8 mouse cellular contexts compared by ENCODE assay signal in genomic region chr7:140125278-140126021, GRCm38 (mm10). TPM values are rescaled to one million over a fixed set of nuclear protein-coding genes. Genes with fewer than 3 reads are reported as not detected.
DNase-seq lines count a peak whose midpoint lies in the region; ATAC-seq and TF ChIP-seq lines count a peak whose summit lies in the region.

No protein-coding gene starts in this region.

- H3K4me2 ChIP-seq in heart, embryonic 13.5 days: peak overlapping the region; percentile 72
- peak overlapping the region; percentile 95 for H3K4me2 ChIP-seq in liver, embryonic 11.5 days
- H3K4me2 ChIP-seq in myocyte (ENCODE audit: low read depth): peak overlapping the region; percentile 91

- H3ac ChIP-seq in myocyte (ENCODE audit: control insufficient read depth, insufficient read length): peak overlapping the region; percentile 14

- H3K36me3 ChIP-seq in heart, embryonic 13.5 days: peaks cover 14% of the 10 kb centered on the region
- no peaks in the 10 kb centered on the region for H3K36me3 ChIP-seq in liver, embryonic 11.5 days (ENCODE audit: control insufficient read depth, insufficient read depth, low read length)
- no peaks in the 10 kb centered on the region for H3K36me3 ChIP-seq in myocyte (ENCODE audit: control insufficient read depth, insufficient read depth)

- peaks cover 12% of the 10 kb centered on the region; the same call in 1 of the 2 replicates for H3K4me1 ChIP-seq in heart, embryonic 13.5 days
- peaks cover 3% of the 10 kb centered on the region for H3K4me1 ChIP-seq in liver, embryonic 11.5 days (replicated peaks; ENCODE audit: control insufficient read depth, insufficient read depth, low read length)

- peak overlapping the region; percentile 87 for H3K9ac ChIP-seq in heart, embryonic 13.5 days
- peak overlapping the region; percentile 88 for H3K9ac ChIP-seq in liver, embryonic 11.5 days (ENCODE audit: low read depth, low read length)

- 1% methylated on average over 38 of the region's 40 CpGs for WGBS in heart, embryonic 13.5 days
- 2% methylated on average over 39 of the region's 40 CpGs for WGBS in liver, embryonic 11.5 days

- peak; percentile 82 for TF ChIP-seq POLR2A in myocyte (IDR thresholded peaks at IDR 0.05; ENCODE audit: insufficient read length, low read depth)

- H3K27me3 ChIP-seq in heart, embryonic 13.5 days (replicated peaks): no peaks in the 10 kb centered on the region
- no peaks in the 10 kb centered on the region for H3K27me3 ChIP-seq in liver, embryonic 11.5 days (replicated peaks; ENCODE audit: control insufficient read depth, insufficient read depth, low read length)
- no peaks in the 10 kb centered on the region for H3K27me3 ChIP-seq in myocyte (ENCODE audit: control insufficient read depth, insufficient read depth, insufficient read length)

- H3K9me3 ChIP-seq in heart, embryonic 13.5 days: no peaks in the 10 kb centered on the region
- no peaks in the 10 kb centered on the region for H3K9me3 ChIP-seq in liver, embryonic 11.5 days (ENCODE audit: control insufficient read depth, low read length)

- H3K27ac ChIP-seq in heart, embryonic 13.5 days (replicated peaks): no peak overlapping the region
- 0 out of 2 replicates have a peak overlapping the region, but pooled peaks have one; percentile 43 for H3K27ac ChIP-seq in liver, embryonic 11.5 days (ENCODE audit: low read depth, low read length)

- peak; percentile 98 for ATAC-seq in heart, embryonic 13.5 days (ENCODE audit: extremely low read depth, insufficient number of reproducible peaks, low FRiP score, low TSS enrichment)
- peak; percentile 99 for ATAC-seq in liver, embryonic 11.5 days (replicated peaks; ENCODE audit: low FRiP score)

- peak; percentile 93 for DNase-seq in CD4-positive, CD25-positive, alpha-beta regulatory T cell, adult 2 months (ENCODE audit: low read depth, low spot score)
- DNase-seq in c-Kit-negative CD71-positive TER-119-positive erythroid progenitor cells, embryonic 14.5 days (ENCODE audit: low read depth, low spot score): peak; percentile 76
- DNase-seq in fat pad, adult 2 months (ENCODE audit: extremely low read depth, low read depth, low spot score): peak; percentile 37
- peak; percentile 98 for DNase-seq in kidney, postnatal 10 days
- peak; percentile 93 for DNase-seq in liver, embryonic 11.5 days (ENCODE audit: low spot score)
- peak; percentile 93 to 95 for DNase-seq in spleen, postnatal 4 days (ENCODE audit: low spot score in 2 of 2)

- no peaks in the 10 kb centered on the region for H3K79me2 ChIP-seq in myocyte (ENCODE audit: control insufficient read depth, insufficient read depth)

- H3K4me3 ChIP-seq in heart, embryonic 13.5 days: peak overlapping the region; percentile 67
- peak overlapping the region; percentile 86 for H3K4me3 ChIP-seq in liver, embryonic 11.5 days (ENCODE audit: low read depth, low read length)
- peak overlapping the region; percentile 34 for H3K4me3 ChIP-seq in myocyte

TF ChIP-seq in myocyte, 11 proteins besides CTCF, POLR2A, EP300 and RAD21:
- TF ChIP-seq POLR2AphosphoS2 (IDR thresholded peaks at IDR 0.05; ENCODE audit: insufficient read length, low read depth): peak; percentile 59
- TF ChIP-seq TCF3 (IDR thresholded peaks at IDR 0.05; ENCODE audit: insufficient read length, low read depth): no peak

RNA-seq across cellular contexts. Expression of gene Echs1, which starts 9.2 kb away (rescaled TPM):
- polyA plus RNA-seq in heart, embryonic 13.5 days (2015; fragmentation: Nextera tagmentation; extraction: Ambion mirVana): 169 and 182 TPM in 2 replicates
- polyA plus RNA-seq in liver, embryonic 11.5 days (2014; fragmentation: Nextera tagmentation; extraction: Ambion mirVana): 119 and 129 TPM in 2 replicates
- 125 TPM for polyA plus RNA-seq in myocyte (2012; fragmentation: generic; extraction: Trizol)

RNA-seq across cellular contexts. Expression of gene Paox, which starts 9.9 kb away (rescaled TPM):
- polyA plus RNA-seq in heart, embryonic 13.5 days (2015; fragmentation: Nextera tagmentation; extraction: Ambion mirVana): 10.9 and 14.4 TPM in 2 replicates
- 18.2 and 20.7 TPM in 2 replicates for polyA plus RNA-seq in liver, embryonic 11.5 days (2014; fragmentation: Nextera tagmentation; extraction: Ambion mirVana)
- polyA plus RNA-seq in myocyte (2012; fragmentation: generic; extraction: Trizol): 7.0 TPM

RNA-seq across cellular contexts. Expression of gene Mtg1, which starts 11.9 kb away (rescaled TPM):
- polyA plus RNA-seq in heart, embryonic 13.5 days (2015; fragmentation: Nextera tagmentation; extraction: Ambion mirVana): 27.2 and 30.5 TPM in 2 replicates
- polyA plus RNA-seq in liver, embryonic 11.5 days (2014; fragmentation: Nextera tagmentation; extraction: Ambion mirVana): 41.6 and 46.8 TPM in 2 replicates
- polyA plus RNA-seq in myocyte (2012; fragmentation: generic; extraction: Trizol): 23.3 TPM

RNA-seq across cellular contexts. Expression of gene Fuom, which starts 23.2 kb away (rescaled TPM):
- 74.4 and 80.9 TPM in 2 replicates for polyA plus RNA-seq in heart, embryonic 13.5 days (2015; fragmentation: Nextera tagmentation; extraction: Ambion mirVana)
- 12.7 and 13.5 TPM in 2 replicates for polyA plus RNA-seq in liver, embryonic 11.5 days (2014; fragmentation: Nextera tagmentation; extraction: Ambion mirVana)
- polyA plus RNA-seq in myocyte (2012; fragmentation: generic; extraction: Trizol): 9.5 TPM

RNA-seq across cellular contexts. Expression of gene Sprn, which starts 29.2 kb away (rescaled TPM):
- 0.10 TPM in 1 of 2 replicates, not detected in the other for polyA plus RNA-seq in heart, embryonic 13.5 days (2015; fragmentation: Nextera tagmentation; extraction: Ambion mirVana)
- polyA plus RNA-seq in liver, embryonic 11.5 days (2014; fragmentation: Nextera tagmentation; extraction: Ambion mirVana): not detected in 2 replicates
- not detected for polyA plus RNA-seq in myocyte (2012; fragmentation: generic; extraction: Trizol)

Comparison
In these comparisons a context has a peak if more than half of its experiments do, and no peak if none do; other contexts are left out.
1. DNase-seq: peak in every context shown above with its lines; median percentile 98 in kidney, postnatal 10 days; 94 in spleen, postnatal 4 days; 93 in CD4-positive, CD25-positive, alpha-beta regulatory T cell, adult 2 months; 93 in liver, embryonic 11.5 days; 76 in c-Kit-negative CD71-positive TER-119-positive erythroid progenitor cells, embryonic 14.5 days; 37 in fat pad, adult 2 months.
2. H3K4me3 ChIP-seq: peak in every context shown above with its lines; median percentile 86 in liver, embryonic 11.5 days; 67 in heart, embryonic 13.5 days; 34 in myocyte.